Mouse (Mus musculus): Measurements from ENCODE around the gene Siva1.
A peak's percentile ranks its signal among the peaks of the same experiment; 100 is the strongest.

Siva1 gene

GRCm38 (mm10) chr12:112623742-112624141 lies 20.7 kb upstream of the Siva1 start:
- peak; percentile 59 for DNase-seq (ENCODE audit: low read depth, low spot score)

DNA sequence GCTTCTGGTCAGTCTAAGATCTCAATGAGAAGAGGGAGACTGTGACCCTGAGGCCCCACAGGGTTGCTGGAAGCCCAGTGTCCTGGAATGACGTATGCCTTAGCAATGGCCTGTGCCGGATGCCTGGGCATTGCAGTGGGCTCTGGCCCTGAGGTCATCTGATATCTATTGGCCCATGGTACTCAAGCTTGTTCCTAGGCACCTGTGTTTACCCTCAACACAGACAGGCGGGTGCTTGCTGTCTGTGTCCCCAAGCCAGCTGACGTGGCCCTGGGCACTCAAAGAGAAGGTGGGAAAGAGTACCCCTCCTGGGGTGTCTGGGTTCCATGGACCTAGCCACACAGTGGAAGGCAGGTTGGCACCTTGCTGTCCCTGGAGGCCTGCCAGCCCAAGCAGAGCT lies 18.8 kb upstream of the Siva1 start:
- no peak for DNase-seq (ENCODE audit: low read depth, low spot score)

- DNase-seq (ENCODE audit: low read depth, low spot score) = no peak
Observed at GRCm38 (mm10) chr12:112626455-112626854, 18.0 kb upstream of the Siva1 start.

GRCm38 (mm10) chr12:112627097-112627881 lies 17.2 kb upstream of the Siva1 start:
- peak; percentile 43 for DNase-seq (ENCODE audit: low read depth, low spot score)

DNA sequence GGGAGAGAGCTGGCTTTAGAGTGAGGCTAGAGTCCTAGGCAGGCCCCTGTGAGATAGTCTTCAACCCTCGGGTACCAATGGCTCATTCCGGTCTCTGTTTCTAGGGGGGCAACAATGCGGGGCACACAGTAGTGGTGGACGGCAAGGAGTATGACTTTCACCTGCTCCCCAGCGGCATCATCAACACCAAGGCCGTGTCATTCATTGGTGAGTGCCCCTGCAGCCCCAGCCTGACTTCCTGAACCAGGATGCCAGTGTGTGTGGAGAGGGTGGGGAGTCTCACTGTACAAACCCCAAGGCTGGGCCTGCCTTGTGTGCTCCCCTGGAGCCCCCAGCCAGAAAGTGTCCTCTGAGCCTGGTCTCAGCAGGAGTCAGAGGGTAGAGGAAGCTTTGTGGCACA lies 16.3 kb upstream of the Siva1 start:
- DNase-seq (ENCODE audit: low read depth, low spot score) = no peak

DNA sequence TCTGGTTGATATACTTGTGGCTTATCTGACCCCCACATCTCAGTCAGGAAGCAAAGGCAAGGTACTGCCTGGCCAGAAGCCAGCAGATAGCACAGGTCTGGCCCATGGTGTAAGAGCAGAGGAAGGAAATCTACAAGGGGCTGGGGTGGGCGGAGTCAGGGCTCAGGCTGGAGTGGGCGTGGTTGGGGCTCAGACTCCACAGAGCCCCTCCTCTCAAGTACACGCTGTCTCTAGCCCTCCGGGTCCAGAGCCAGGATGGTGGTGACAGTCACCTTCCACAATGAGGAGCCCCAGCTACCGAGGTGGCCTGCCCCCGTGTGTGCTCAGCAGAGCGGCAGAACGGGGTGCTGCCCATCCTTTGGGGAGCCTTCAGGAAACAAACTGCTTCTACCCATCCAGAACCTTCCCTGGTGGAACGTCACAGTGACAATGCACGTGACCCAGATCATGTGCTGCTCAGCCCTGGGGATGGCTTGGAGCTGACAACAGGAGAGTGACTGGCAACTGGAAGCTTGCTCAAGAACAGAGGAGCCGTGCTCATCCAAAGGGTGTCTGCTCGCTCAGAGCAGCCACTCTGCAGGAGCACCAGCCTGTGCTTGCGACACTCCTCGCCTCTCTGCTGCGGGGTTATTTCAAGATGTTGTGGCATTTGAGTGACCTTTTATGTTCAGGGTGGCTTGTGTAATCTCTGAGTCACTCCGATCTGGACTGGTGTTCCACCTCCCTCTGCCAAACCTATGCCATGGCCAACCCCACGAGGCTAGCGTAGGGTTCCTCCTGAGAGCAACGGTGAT lies 15.4 kb upstream of the Siva1 start:
- DNase-seq (ENCODE audit: low read depth, low spot score) = peak; percentile 79

DNA sequence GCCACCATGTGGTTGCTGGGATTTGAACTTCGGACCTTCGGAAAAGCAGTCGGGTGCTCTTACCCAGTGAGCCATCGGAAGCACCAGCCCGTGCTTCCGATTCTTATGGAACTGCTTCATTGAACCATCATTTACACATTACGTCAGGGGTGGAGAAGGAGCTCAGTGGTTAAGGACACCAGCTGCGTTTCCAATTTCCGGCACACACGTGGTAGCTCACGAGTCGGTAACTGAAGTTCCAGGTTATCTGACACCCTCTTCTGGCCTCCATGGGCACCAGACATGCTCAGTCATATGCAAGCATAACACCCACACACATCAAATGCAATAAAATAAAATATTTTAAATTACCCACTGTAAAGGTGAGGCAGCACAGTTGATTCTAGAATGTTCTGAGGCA lies 14.4 kb upstream of the Siva1 start:
- DNase-seq (ENCODE audit: low read depth, low spot score) = no peak

DNA sequence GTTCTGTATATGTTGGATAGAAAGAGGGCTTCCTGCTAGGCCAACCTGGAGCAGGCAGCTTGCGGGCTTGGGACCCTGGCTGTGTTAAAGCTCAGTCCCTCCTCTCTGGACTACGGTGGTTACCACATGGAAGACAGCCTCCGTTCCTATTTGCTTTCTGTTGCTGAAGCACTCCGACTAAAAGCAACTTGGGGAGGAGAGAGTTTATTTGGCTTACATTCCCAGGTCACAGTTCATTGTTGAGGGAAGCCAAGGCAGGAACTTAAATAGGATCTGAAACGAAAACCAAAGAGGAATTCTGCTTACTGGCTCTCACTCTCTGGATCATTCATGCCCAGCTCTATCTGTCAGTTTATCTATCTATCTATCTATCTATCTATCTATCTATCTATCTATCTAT lies 13.7 kb upstream of the Siva1 start:
- no peak for DNase-seq (ENCODE audit: low read depth, low spot score)

GRCm38 (mm10) chr12:112631472-112631871 lies 13.0 kb upstream of the Siva1 start:
- no peak for DNase-seq (ENCODE audit: low read depth, low spot score)

DNA sequence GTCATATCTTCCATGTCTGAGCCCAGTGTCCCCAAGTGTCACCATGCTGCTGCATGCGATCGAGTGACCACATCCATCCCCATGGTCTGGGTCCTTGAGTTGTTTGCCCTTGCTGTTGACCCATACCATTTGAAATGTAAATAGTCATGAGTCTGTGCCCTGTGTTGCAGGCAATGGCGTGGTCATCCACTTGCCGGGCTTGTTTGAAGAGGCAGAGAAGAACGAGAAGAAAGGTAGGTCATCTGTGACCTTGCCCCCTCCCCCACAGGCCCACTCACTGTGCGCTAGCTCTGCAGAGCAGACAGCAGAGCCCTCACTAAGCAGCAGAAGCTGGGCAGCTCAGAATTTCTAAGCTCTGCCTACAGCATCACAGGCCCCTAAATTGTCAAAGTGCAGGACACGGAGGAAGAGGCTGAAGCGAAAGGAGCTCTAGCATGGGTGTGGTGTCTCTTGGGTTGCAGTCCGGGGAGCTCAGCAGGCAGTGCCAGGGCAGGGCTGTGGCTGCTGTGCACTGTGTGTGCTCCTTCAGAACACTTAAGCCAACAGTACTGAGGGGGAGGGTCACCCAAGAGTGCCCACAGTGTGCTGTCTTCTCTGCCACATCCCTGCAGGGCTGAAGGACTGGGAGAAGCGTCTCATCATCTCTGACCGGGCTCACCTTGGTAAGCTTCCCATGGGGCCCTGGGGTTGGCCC lies 12.2 kb upstream of the Siva1 start:
- no peak for DNase-seq (ENCODE audit: low read depth, low spot score)

- DNase-seq (ENCODE audit: low read depth, low spot score) = no peak
Observed at GRCm38 (mm10) chr12:112632907-112633306, 11.6 kb upstream of the Siva1 start.

- DNase-seq (ENCODE audit: low read depth, low spot score) = peak; percentile 58
Observed at GRCm38 (mm10) chr12:112633686-112634085, 10.8 kb upstream of the Siva1 start.

GRCm38 (mm10) chr12:112639526-112639925 lies 5.0 kb upstream of the Siva1 start:
- no peak for DNase-seq (ENCODE audit: low read depth, low spot score)

DNA sequence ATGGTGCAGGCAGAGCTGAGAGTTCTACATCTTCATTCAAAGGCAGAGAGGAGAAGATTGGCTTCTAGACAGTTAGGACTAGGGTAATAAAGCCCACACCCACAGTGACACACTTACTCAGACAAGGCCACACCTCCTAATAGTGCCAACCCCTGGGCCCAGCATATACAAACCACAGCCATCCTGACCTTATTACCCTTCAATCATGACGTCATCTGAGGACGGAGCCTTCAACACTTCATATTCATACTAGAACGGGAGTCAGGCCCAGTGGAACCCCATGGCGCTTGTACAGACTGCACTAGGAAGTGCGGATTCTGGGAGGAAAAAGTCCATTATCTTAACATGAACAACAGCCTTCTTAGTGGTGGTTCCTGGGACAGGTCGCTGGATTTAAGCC lies 1.4 kb upstream of the Siva1 start:
- DNase-seq (ENCODE audit: low read depth, low spot score) = no peak

DNA sequence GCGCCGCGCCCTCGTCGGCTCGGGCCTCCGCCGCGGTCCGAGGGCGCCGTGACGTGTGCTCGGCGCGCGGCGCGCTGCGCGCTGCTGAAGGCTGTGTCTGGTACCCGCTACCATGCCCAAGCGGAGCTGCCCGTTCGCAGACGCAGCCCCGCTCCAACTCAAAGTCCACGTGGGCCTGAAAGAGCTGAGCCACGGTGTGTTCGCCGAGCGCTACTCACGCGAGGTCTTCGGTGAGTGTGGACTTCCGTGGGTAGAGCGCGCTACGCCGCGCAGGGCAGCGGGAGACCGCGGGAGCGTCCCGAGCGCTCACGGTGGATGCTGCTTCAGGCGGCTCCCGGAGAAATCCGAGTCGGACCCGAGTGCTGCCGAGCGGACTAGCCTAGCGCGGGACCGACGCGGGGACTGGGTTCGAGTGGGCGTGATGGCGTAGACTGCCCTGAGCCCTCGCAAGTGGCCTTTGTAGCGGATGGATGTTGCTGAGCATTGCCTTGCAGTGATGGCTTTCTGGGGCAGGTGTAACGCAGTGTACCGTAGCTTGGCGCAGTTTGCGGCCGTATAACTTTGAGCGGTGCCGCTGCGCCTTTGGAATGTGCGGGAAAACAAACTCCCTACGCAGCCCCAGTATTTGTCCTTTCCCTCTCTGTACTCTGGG lies 502 bp downstream of the Siva1 start:
- DNase-seq (ENCODE audit: low read depth, low spot score) = no peak

DNA sequence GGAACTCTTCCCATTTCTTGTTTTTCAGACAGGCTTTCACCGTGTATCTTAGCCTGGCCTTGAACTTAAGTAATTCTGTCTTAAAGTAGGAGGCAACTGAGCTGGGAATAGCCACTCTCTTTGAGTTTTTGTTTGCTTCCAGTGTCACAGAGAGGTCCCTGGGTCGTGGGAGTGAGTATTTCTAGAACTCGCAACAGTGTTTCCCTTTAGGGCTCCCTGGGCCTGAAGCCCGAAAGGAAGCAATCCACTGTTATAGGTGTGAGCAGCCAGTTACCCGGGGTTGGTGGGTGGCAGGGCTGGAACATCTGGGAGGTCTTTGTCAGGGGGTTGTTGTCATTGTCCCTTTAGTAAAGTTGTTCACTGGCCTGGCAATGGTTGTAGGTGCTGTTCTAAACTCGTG lies 1.7 kb downstream of the Siva1 start:
- DNase-seq (ENCODE audit: low read depth, low spot score) = no peak

GRCm38 (mm10) chr12:112648081-112648480 lies 3.6 kb downstream of the Siva1 start:
- no peak for DNase-seq (ENCODE audit: low read depth, low spot score)

DNA sequence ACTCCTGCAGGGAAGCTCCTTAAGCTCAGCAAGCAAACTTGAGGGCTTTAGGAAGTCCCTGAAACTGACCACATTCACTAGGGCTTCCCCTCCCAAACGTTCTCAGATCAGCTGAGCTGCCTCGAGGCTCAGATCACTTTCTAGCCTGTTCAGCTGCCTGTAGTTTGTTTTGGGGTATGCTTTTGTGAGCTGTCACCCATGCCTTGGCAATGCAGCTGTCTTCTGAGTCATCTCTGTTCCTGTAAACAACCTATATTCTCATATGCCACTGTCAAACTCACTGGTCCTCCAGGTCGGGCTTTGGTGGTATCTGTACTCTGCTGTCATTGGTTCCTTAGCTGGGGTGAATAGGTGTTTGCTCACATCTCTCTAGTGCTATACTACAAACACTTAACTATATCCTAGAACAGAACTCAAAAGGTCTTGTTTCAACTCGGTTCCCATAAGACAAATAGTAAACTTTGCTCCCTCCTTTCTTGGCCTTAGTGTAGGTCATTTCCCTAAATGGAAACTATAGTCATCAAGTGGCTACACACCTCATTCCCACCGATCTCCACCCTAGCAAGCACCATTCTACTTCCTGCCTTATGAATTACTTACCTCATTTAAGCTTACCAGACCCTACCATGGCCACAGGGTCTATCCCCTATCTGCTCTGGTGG lies 7.4 kb downstream of the Siva1 start:
- DNase-seq (ENCODE audit: low read depth, low spot score) = no peak

DNA sequence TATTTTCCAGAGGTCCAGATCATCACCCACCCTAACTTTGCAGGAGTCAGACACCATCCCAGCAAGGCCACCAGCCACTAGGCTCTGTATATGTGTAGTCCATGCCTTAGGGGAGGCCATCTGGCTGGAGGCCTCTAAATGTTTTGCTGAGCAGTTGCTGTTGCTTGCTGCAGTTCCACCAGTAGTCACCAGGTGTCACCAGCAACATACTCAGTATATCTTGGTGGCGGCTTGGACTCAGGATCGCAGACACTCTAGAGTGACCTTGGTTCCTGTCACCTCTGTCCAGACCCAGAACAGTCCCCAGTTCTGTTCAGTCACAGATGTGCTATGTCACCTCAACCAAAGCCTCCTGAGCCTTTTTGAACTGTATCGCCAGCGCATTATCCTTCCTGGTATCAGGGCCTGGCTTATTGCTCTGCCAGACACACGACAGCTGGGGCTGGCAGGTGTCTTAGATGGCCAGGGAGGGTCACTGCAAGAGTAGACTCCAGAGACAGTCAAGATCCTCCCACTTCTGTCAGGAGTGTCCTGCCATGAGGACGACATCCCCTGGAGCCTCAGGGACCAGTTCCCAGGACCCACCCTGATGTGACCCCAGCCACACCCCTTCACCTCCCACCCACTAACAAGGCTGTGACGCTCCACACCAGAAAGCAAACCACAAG lies 8.8 kb downstream of the Siva1 start:
- peak; percentile 77 for DNase-seq (ENCODE audit: low read depth, low spot score)

- no peak for DNase-seq (ENCODE audit: low read depth, low spot score)
Observed at GRCm38 (mm10) chr12:112654076-112654475, 9.6 kb downstream of the Siva1 start.

DNA sequence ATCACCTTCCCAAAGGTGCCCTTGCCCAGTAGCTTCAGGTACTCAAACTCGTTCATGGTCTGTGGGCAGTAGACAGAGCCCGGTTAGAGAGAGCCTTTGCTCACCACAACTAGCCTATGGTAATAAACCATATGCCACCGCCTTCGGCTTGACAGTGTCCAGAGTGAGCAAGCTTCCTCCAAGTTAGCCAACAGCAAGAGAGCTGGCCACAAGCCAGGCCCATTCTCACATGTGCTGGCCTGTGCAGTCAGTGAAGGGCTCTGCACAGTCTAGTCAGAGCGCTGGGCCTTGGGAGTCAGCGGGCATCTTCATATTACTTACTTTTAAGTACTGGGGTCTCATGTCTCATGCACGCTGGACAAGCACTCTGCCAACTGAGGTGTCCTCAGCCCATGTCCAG lies 14.1 kb downstream of the Siva1 start:
- DNase-seq (ENCODE audit: low read depth, low spot score) = no peak
